Mouse (Mus musculus) stomach, embryonic 16.5 days (tissue): ENCODE data around the gene Sptlc2. TPM values are rescaled to one million over a fixed set of nuclear protein-coding genes. Genes with fewer than 3 reads are reported as not detected.

Experiments used
- ATAC-seq: fragments of 200-750 bp; cut with Nextera tagmentation; 2 replicates; pipeline ENCODE4 v1.8.0; 2017; ENCODE audit warnings: moderate number of reproducible peaks, moderate TSS enrichment; ENCODE audit not compliant: insufficient read depth, low FRiP score
- H3K27ac ChIP-seq: fragments of 300-500 bp; sonication (generic); 2 replicates; pipeline ENCODE4 v1.5.1; 2014; ENCODE audit warnings: low read length
- H3K27me3 ChIP-seq: fragments of 300-500 bp; sonication (generic); 2 replicates; pipeline ENCODE4 v1.6.1; 2014; ENCODE audit warnings: low read length, control low read depth, mixed read lengths; ENCODE audit not compliant: control insufficient read depth, insufficient read depth
- H3K36me3 ChIP-seq: fragments of 300-500 bp; sonication (generic); 2 replicates; pipeline ENCODE4 v1.6.1; 2014; ENCODE audit warnings: low read length; ENCODE audit not compliant: control insufficient read depth, insufficient read depth
- H3K4me1 ChIP-seq: fragments of 300-500 bp; sonication (generic); 2 replicates; pipeline ENCODE4 v1.6.1; 2014; ENCODE audit warnings: low read length, control low read depth, mixed read lengths; ENCODE audit not compliant: control insufficient read depth, insufficient read depth
- H3K4me2 ChIP-seq: fragments of 300-500 bp; sonication (generic); 2 replicates; pipeline ENCODE4 v1.6.1; 2014; ENCODE audit warnings: low read depth, low read length, mixed read lengths
- H3K4me3 ChIP-seq: fragments of 300-500 bp; sonication (generic); replicated peaks from 2 replicates; pipeline ENCODE4 v1.5.1; 2014; ENCODE audit warnings: mild to moderate bottlenecking, low read length
- H3K9ac ChIP-seq: fragments of 300-500 bp; sonication (generic); 2 replicates; pipeline ENCODE4 v1.6.1; 2014; ENCODE audit warnings: low read length
- H3K9me3 ChIP-seq: fragments of 300-500 bp; sonication (generic); replicated peaks from 2 replicates; pipeline ENCODE4 v1.6.1; 2016; ENCODE audit warnings: low read length, control low read depth; ENCODE audit not compliant: control insufficient read depth
- WGBS: fragments of 180-500 bp; shearing (Covaris S2); extraction: QIAGEN DNeasy Blood & Tissue Kit; methylation state at CpG from one replicate; pipeline ENCODE4 v1.1.7; 2014; 5-methylcytosine and 5-hydroxymethylcytosine counted together
- polyA plus RNA-seq: library from polyadenylated mRNA; unstranded; fragments of >200 nt; fragmentation: Nextera tagmentation; extraction: Ambion mirVana; gene quantifications from 2 replicates; pipeline ENCODE4 v1.2.1, GENCODE M21; 2015

Sptlc2 gene
- polyA plus RNA-seq: 98.7 and 101 TPM in 2 replicates

- Histone ChIP-seq H3K27me3 (no peaks in the 10 kb centered on the region), H3K9ac (peak within 1 kb of the TSS; percentile 95), H3K4me1 (peaks cover 13% of the 10 kb centered on the region), H3K4me3 (peak within 1 kb of the TSS; percentile 90), H3K9me3 (no peaks in the 10 kb centered on the region), H3K36me3 (no peaks in the 10 kb centered on the region), H3K27ac (peak within 1 kb of the TSS; percentile 90), H3K4me2 (peak within 1 kb of the TSS; percentile 70)
- ATAC-seq: peak; percentile 98
- WGBS: 0% methylated on average over 45 of the region's 45 CpGs
Measured at GRCm38 (mm10) chr12:87388122-87388774, at the start of gene Sptlc2. Gene Sptlc2 (minus strand): TSS chr12:87388355.

- Histone ChIP-seq H3K4me3 (no peak overlapping the region), H3K9ac (no peak overlapping the region), H3K36me3 (peaks cover 40% of the 10 kb centered on the region), H3K4me1 (no peaks in the 10 kb centered on the region), H3K27me3 (no peaks in the 10 kb centered on the region), H3K9me3 (no peaks in the 10 kb centered on the region), H3K27ac (no peak overlapping the region), H3K4me2 (no peak overlapping the region)
- no peak for ATAC-seq
- 82% methylated on average over 8 of the region's 8 CpGs for WGBS
Measured at GRCm38 (mm10) chr12:87428885-87429284, 40.7 kb upstream of the Sptlc2 start.

GRCm38 (mm10) chr12:87428295-87428694, 40.1 kb upstream of the Sptlc2 start:
- Histone ChIP-seq H3K4me1 (no peaks in the 10 kb centered on the region), H3K27ac (no peak overlapping the region), H3K9ac (no peak overlapping the region), H3K4me3 (no peak overlapping the region), H3K36me3 (peaks cover 37% of the 10 kb centered on the region), H3K4me2 (no peak overlapping the region), H3K9me3 (no peaks in the 10 kb centered on the region), H3K27me3 (no peaks in the 10 kb centered on the region)
- ATAC-seq: no peak
- WGBS: 92% methylated on average over 2 of the region's 2 CpGs

GRCm38 (mm10) chr12:87426354-87427031, 38.3 kb upstream of the Sptlc2 start:
- Histone ChIP-seq H3K27ac (no peak overlapping the region), H3K4me2 (no peak overlapping the region), H3K4me1 (no peaks in the 10 kb centered on the region), H3K9me3 (no peaks in the 10 kb centered on the region), H3K36me3 (peaks cover 37% of the 10 kb centered on the region), H3K27me3 (no peaks in the 10 kb centered on the region), H3K9ac (no peak overlapping the region), H3K4me3 (no peak overlapping the region)
- WGBS: 89% methylated on average over 5 of the region's 5 CpGs
- no peak for ATAC-seq

GRCm38 (mm10) chr12:87424516-87424915, 36.4 kb upstream of the Sptlc2 start:
- no peak for ATAC-seq
- Histone ChIP-seq H3K36me3 (peaks cover 22% of the 10 kb centered on the region), H3K4me2 (no peak overlapping the region), H3K4me3 (no peak overlapping the region), H3K9ac (no peak overlapping the region), H3K27ac (no peak overlapping the region), H3K27me3 (no peaks in the 10 kb centered on the region), H3K9me3 (no peaks in the 10 kb centered on the region), H3K4me1 (0 out of 2 replicates have a peak, but pooled peaks cover 3% of the 10 kb centered on the region)
- 41% methylated on average over 3 of the region's 3 CpGs for WGBS

GRCm38 (mm10) chr12:87423700-87424099, 35.5 kb upstream of the Sptlc2 start:
- H3K4me1 ChIP-seq: 0 out of 2 replicates have a peak, but pooled peaks cover 3% of the 10 kb centered on the region
- WGBS: 38% methylated on average over 1 of the region's 1 CpGs
- ATAC-seq: no peak
- no peak overlapping the region for H3K4me3 ChIP-seq
- H3K27me3 ChIP-seq: no peaks in the 10 kb centered on the region
- H3K4me2 ChIP-seq: no peak overlapping the region
- H3K9ac ChIP-seq: no peak overlapping the region
- H3K27ac ChIP-seq: no peak overlapping the region
- no peaks in the 10 kb centered on the region for H3K9me3 ChIP-seq
- H3K36me3 ChIP-seq: peaks cover 16% of the 10 kb centered on the region; the same call in 1 of the 2 replicates

GRCm38 (mm10) chr12:87421708-87422507, 33.8 kb upstream of the Sptlc2 start:
- WGBS: 63% methylated on average over 5 of the region's 5 CpGs
- Histone ChIP-seq H3K27ac (no peak overlapping the region), H3K4me1 (0 out of 2 replicates have a peak, but pooled peaks cover 3% of the 10 kb centered on the region), H3K9ac (no peak overlapping the region), H3K27me3 (no peaks in the 10 kb centered on the region), H3K4me2 (no peak overlapping the region), H3K36me3 (0 out of 2 replicates have a peak, but pooled peaks cover under 1% of the 10 kb centered on the region), H3K9me3 (no peaks in the 10 kb centered on the region), H3K4me3 (no peak overlapping the region)
- peak; percentile 31; the same call in 1 of the 2 replicates for ATAC-seq

GRCm38 (mm10) chr12:87419974-87420485, 31.9 kb upstream of the Sptlc2 start:
- no peak overlapping the region for H3K27ac ChIP-seq
- no peaks in the 10 kb centered on the region for H3K9me3 ChIP-seq
- no peaks in the 10 kb centered on the region for H3K36me3 ChIP-seq
- no peaks in the 10 kb centered on the region for H3K27me3 ChIP-seq
- 65% methylated on average over 12 of the region's 12 CpGs for WGBS
- 0 out of 2 replicates have a peak, but pooled peaks cover 3% of the 10 kb centered on the region for H3K4me1 ChIP-seq
- no peak for ATAC-seq
- no peak overlapping the region for H3K4me3 ChIP-seq
- no peak overlapping the region for H3K9ac ChIP-seq
- H3K4me2 ChIP-seq: no peak overlapping the region
